Mouse (Mus musculus) lung, embryonic 14.5 days (tissue): ENCODE measurements around the gene Trdmt1. TPM values are rescaled to one million over a fixed set of nuclear protein-coding genes. Genes with fewer than 3 reads are reported as not detected.

Experiments
- ATAC-seq: fragments of 200-750 bp; cut with Nextera tagmentation; 2 replicates; pipeline ENCODE4 v1.8.0; 2017; ENCODE audit warnings: mild to moderate bottlenecking, moderate TSS enrichment, moderate library complexity; ENCODE audit not compliant: insufficient read depth
- DNase-seq: peaks from one replicate; pipeline ENCODE4 v3.0.0-alpha.2; 2015
- H3K27ac ChIP-seq: fragments of 300-500 bp; sonication (generic); 2 replicates; pipeline ENCODE4 v1.5.1; 2014; ENCODE audit warnings: low read depth, mild to moderate bottlenecking, moderate library complexity
- H3K27me3 ChIP-seq: fragments of 300-500 bp; sonication (generic); 2 replicates; pipeline ENCODE4 v1.6.1; 2014; ENCODE audit warnings: low read length, control low read depth; ENCODE audit not compliant: insufficient read depth
- H3K36me3 ChIP-seq: fragments of 300-500 bp; sonication (generic); 2 replicates; pipeline ENCODE4 v1.6.1; 2014; ENCODE audit warnings: control low read depth; ENCODE audit not compliant: insufficient read depth
- H3K4me1 ChIP-seq: fragments of 300-500 bp; sonication (generic); 2 replicates; pipeline ENCODE4 v1.6.1; 2014; ENCODE audit warnings: antibody characterized with exemption, control low read depth; ENCODE audit not compliant: insufficient read depth
- H3K4me2 ChIP-seq: fragments of 300-500 bp; sonication (generic); 2 replicates; pipeline ENCODE4 v1.6.1; 2014; ENCODE audit warnings: mild to moderate bottlenecking
- H3K4me3 ChIP-seq: fragments of 300-500 bp; sonication (generic); 2 replicates; pipeline ENCODE4 v1.5.1; 2014; ENCODE audit warnings: low read depth, low read length
- H3K9ac ChIP-seq: fragments of 300-500 bp; sonication (generic); 2 replicates; pipeline ENCODE4 v1.6.1; 2014
- H3K9me3 ChIP-seq: fragments of 300-500 bp; sonication (generic); 2 replicates; pipeline ENCODE4 v1.6.1; 2016; ENCODE audit warnings: low read depth, low read length, control low read depth
- CTCF ChIP-seq: IDR thresholded peaks from 2 replicates; pipeline ENCODE4 v1.5.1; 2016; ENCODE audit warnings: antibody characterized with exemption, low read depth
- WGBS: fragments of 180-500 bp; shearing (Covaris S2); extraction: QIAGEN DNeasy Blood & Tissue Kit; methylation state at CpG from one replicate; pipeline ENCODE4 v1.1.7; 2014; 5-methylcytosine and 5-hydroxymethylcytosine counted together
- polyA plus RNA-seq: library from polyadenylated mRNA; unstranded; fragments of >200 nt; fragmentation: Nextera tagmentation; extraction: Ambion mirVana; gene quantifications from 2 replicates; pipeline ENCODE4 v1.2.1, GENCODE M21; 2014

The Trdmt1 gene
- polyA plus RNA-seq, 1 experiment from 2014 or later, result 18.1 TPM

DNA sequence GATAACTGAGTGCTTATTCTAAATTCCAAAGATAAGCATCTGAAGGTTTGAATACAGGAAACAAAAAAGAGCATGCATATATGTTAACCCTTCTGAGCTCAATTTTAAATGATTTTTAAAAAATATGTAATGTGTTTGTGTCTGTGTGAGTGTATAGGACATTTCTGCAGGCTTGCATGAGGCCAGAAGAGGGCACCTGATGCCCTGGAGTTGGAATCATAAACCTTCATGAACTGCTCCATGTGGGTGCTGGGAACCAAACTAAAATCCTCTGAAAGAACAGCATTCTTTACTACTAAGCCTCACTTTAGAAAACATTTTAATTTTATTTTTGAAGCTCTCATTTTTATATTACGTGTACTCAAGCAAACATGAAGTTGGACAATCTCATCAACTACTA is 32.9 kb upstream of the Trdmt1 start:
- Histone ChIP-seq H3K27me3 (no peaks in the 10 kb centered on the region), H3K4me2 (peak overlapping the region; percentile 36), H3K4me3 (peak overlapping the region; percentile 14; the same call in 1 of the 2 replicates), H3K9me3 (no peaks in the 10 kb centered on the region), H3K4me1 (peaks cover 9% of the 10 kb centered on the region; the same call in 1 of the 2 replicates), H3K27ac (no peak overlapping the region), H3K36me3 (peaks cover 59% of the 10 kb centered on the region), H3K9ac (no peak overlapping the region)
- 94% methylated on average over 1 of the region's 1 CpGs for WGBS
- DNase-seq, result no peak
- 0 out of 2 replicates have a peak, but pooled peaks have one; percentile 5 for TF ChIP-seq CTCF
- ATAC-seq, result no peak

DNA sequence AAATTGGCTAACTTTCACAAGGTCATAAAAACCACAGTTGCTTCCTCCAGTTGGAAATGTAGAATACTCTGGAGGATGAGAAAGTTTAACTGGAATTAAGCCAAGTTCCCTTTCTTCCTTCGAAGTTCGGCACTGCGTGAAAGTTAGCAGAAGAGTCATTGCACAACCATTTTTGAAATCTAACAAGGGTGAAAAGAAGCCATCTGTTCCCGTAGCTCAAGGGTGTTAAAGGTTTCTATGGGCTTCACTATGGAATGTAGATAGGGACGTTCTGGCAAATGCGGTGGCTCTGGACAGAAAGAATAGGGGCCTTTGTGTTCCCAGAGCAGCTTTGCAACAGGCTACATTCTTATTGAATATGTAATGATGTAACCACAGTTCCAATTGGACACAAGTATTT is 31.5 kb upstream of the Trdmt1 start:
- TF ChIP-seq CTCF, result no peak
- 8% methylated on average over 6 of the region's 6 CpGs for WGBS
- Histone ChIP-seq H3K9me3 (no peaks in the 10 kb centered on the region), H3K36me3 (peaks cover 44% of the 10 kb centered on the region), H3K9ac (peak overlapping the region; percentile 84), H3K4me2 (peak overlapping the region; percentile 77), H3K27me3 (no peaks in the 10 kb centered on the region), H3K4me1 (peaks cover 13% of the 10 kb centered on the region), H3K4me3 (peak overlapping the region; percentile 82), H3K27ac (peak overlapping the region; percentile 97; the same call in 1 of the 2 replicates)
- peak; percentile 69 for DNase-seq
- no peak for ATAC-seq

DNA sequence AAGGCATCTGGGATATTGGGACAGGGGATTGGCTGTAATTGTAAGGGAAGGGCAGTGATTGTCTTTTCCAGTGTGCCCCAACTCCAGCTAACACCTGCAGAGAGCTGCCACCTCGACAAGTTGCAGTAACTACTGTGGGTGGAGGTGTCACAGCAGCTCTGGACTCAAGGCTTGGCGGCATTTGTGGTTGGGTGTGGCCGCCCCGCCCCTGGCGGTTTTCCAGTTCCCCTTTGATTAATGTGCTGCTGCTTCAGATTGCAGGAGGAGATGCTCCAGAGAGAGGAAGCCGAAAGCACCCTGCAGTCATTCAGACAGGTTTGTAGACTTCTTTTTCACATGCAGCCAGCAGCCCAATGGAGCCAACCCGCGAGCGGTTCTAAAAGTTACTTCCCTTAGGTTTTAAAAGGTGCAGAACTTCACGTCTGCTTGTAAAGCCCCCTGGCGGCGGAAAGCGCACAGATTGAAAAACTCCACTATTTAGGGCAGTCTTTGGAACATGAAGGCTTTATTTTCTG is 30.9 kb upstream of the Trdmt1 start:
- peak; percentile 94 for DNase-seq
- Histone ChIP-seq H3K4me1 (peaks cover 13% of the 10 kb centered on the region), H3K27me3 (no peaks in the 10 kb centered on the region), H3K36me3 (peaks cover 39% of the 10 kb centered on the region), H3K4me2 (peak overlapping the region; percentile 77), H3K4me3 (peak overlapping the region; percentile 82), H3K9ac (peak overlapping the region; percentile 84), H3K27ac (peak overlapping the region; percentile 97), H3K9me3 (no peaks in the 10 kb centered on the region)
- TF ChIP-seq CTCF, result peak; percentile 76
- no peak for ATAC-seq
- WGBS, result 1% methylated on average over 13 of the region's 13 CpGs

DNA sequence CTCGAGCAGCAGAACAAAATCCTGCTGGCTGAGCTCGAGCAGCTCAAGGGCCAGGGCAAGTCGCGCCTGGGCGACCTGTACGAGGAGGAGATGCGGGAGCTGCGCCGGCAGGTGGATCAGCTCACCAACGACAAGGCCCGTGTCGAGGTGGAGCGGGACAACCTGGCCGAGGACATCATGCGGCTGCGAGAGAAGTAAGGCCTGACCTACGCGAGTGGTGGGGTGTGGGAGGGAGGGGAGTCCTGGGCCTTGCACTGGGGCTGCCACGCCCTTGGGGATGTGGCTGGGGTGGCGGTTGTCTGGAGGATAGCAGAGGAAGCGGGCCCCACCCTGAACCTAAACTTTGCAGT is 30.3 kb upstream of the Trdmt1 start:
- peak overlapping the region; percentile 82 for H3K4me3 ChIP-seq
- no peaks in the 10 kb centered on the region for H3K9me3 ChIP-seq
- peak; percentile 53 for DNase-seq
- no peaks in the 10 kb centered on the region for H3K27me3 ChIP-seq
- H3K4me1 ChIP-seq, result peaks cover 13% of the 10 kb centered on the region
- under 1% methylated on average over 21 of the region's 21 CpGs for WGBS
- ATAC-seq, result no peak
- H3K27ac ChIP-seq, result peak overlapping the region; percentile 97
- H3K36me3 ChIP-seq, result peaks cover 33% of the 10 kb centered on the region
- peak overlapping the region; percentile 77 for H3K4me2 ChIP-seq
- TF ChIP-seq CTCF, result no peak
- peak overlapping the region; percentile 84 for H3K9ac ChIP-seq

DNA sequence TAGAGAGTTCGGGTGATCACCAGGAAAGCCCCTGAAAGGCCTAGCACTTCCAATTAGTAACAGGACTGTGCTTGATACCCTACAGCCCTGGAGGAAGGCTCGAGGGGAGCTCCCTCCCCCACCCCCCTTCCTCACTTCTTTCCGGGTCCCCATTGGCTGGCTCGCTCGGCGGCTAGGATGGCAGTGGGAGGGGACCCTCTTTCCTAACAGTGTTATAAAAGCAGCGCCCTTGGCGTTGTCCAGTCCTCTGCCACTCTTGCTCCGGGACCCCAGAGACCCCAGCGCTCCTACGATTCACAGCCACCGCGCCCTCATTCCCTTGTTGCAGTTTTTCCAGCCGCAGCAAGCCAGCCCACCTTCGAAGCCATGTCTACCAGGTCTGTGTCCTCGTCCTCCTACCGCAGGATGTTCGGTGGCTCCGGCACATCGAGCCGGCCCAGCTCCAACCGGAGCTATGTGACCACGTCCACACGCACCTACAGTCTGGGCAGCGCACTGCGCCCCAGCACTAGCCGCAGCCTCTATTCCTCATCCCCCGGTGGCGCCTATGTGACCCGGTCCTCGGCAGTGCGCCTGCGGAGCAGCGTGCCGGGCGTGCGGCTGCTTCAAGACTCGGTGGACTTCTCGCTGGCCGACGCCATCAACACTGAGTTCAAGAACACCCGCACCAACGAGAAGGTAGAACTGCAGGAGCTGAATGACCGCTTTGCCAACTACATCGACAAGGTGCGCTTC is 29.8 kb upstream of the Trdmt1 start:
- Histone ChIP-seq H3K27me3 (no peaks in the 10 kb centered on the region), H3K36me3 (peaks cover 27% of the 10 kb centered on the region), H3K9ac (peak overlapping the region; percentile 84), H3K4me2 (peak overlapping the region; percentile 77), H3K4me3 (peak overlapping the region; percentile 82), H3K4me1 (peaks cover 13% of the 10 kb centered on the region), H3K9me3 (no peaks in the 10 kb centered on the region), H3K27ac (peak overlapping the region; percentile 97)
- DNase-seq, result peak; percentile 93
- ATAC-seq, result peak; percentile 93
- TF ChIP-seq CTCF, result peak; percentile 39; the same call in 1 of the 2 replicates
- under 1% methylated on average over 46 of the region's 46 CpGs for WGBS

DNA sequence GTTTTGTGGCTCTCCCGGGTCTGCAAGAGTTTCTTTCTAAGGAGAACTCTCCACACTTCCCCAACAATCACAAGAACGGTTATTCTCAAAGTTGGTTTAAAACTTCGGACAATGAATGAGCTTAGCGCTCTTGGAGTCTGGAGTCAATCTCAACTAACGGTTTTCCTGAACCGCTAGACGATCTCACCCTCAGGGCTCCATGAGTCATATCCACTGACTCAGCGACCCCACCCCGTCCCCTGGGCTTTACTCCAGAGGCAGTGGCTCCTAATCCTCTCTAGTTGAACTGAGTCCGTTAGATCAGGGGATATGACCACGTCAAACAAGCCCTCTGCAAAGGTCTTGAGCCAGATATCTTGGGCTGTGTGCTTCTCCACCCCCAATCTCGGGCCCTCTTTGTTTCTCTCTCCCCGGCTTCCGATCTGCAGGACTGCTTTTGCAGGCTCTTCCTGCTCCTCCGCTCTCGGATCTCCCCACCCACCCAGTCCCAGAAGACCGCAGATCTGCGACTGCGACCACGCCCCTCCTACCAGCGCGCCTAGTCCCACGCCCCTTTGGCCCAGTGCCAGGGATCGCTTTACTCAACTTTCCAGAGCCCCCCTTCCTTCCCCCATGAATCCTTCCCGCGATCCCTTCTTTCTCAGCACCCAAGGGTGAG is 29.1 kb upstream of the Trdmt1 start, which contains the start of gene Vim:
TSS of gene Vim (plus strand) at position 520 of the 658 bp plus-strand sequence.
- Histone ChIP-seq H3K27me3 (no peaks in the 10 kb centered on the region), H3K4me3 (peak within 1 kb of the TSS; percentile 82), H3K4me2 (peak within 1 kb of the TSS; percentile 77), H3K27ac (peak within 1 kb of the TSS; percentile 97), H3K4me1 (peaks cover 13% of the 10 kb centered on the region), H3K36me3 (peaks cover 23% of the 10 kb centered on the region), H3K9me3 (no peaks in the 10 kb centered on the region), H3K9ac (peak within 1 kb of the TSS; percentile 84)
- under 1% methylated on average over 26 of the region's 26 CpGs for WGBS
- peak; percentile 98 for DNase-seq
- no peak for TF ChIP-seq CTCF
- ATAC-seq, result peak; percentile 95
